Mouse (Mus musculus) cerebellum, adult 8-10 months (tissue): ENCODE data around the gene Chchd2.
"Not testable (repeated sequence)": the region's sequence is repeated elsewhere in the genome, so short reads cannot be mapped to it uniquely, and the experiment has no call there.

Experiments
- DNase-seq: peaks from one replicate; pipeline ENCODE4 v3.0.0; 2022

Gene Chchd2

DNA sequence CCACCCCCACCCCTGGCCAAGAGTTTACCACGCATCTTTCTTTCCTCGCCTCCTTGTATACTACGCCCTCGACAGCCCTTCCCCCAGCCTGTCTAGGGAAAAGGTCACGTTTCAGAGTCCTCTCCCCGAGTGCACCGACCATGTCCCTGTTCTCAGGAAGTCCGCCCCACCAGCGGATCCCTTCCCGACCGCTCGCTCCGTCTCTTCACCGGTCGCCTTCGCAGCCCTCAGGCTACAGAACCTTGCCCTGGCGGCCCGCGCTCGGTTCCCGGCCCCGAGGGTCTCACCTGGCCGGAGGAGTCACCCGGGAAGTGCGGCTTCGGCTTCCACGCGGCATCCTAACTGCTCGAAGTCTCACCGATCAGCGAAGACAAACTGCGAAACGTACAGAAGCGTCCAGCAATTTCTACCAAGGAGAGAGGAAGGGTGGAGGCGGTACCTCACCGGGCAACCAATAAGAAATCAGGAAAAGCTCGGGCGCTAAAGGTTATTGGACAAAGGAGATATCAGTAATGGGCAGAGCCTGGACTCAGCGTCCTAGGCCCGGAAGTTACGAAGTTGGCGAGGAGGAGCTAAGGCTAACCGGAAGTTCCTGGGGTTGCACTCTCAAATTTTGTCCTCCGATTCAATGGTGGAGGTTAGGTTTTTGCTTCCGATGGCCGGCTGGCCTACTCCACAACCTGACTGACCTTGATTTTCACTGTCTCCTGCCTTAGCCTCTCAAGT lies at the start of gene Chchd2:
Gene Chchd2, minus strand, starts transcription at position 560 of the 726 bp plus-strand sequence.
- peak; percentile 94 for DNase-seq

DNA sequence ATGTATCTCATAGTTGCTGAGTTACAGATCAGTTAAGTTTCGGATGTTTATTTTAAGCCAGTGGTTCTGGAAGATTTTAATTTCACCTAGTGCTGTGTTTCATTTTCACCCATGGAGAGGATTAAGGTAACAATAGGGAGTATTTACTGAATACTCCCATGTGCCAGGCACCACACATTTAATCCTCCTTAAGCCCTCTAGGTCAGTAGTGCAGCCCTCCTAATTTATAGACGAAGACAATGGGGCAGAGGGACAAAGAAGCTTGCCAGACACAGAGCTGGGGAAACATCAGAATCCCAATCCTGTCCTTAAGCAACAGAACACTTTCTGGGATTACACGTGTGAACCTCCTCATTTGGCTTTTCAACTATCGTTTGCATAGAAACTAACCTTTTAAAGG lies 49.7 kb upstream of the Chchd2 start:
- no peak for DNase-seq

DNA sequence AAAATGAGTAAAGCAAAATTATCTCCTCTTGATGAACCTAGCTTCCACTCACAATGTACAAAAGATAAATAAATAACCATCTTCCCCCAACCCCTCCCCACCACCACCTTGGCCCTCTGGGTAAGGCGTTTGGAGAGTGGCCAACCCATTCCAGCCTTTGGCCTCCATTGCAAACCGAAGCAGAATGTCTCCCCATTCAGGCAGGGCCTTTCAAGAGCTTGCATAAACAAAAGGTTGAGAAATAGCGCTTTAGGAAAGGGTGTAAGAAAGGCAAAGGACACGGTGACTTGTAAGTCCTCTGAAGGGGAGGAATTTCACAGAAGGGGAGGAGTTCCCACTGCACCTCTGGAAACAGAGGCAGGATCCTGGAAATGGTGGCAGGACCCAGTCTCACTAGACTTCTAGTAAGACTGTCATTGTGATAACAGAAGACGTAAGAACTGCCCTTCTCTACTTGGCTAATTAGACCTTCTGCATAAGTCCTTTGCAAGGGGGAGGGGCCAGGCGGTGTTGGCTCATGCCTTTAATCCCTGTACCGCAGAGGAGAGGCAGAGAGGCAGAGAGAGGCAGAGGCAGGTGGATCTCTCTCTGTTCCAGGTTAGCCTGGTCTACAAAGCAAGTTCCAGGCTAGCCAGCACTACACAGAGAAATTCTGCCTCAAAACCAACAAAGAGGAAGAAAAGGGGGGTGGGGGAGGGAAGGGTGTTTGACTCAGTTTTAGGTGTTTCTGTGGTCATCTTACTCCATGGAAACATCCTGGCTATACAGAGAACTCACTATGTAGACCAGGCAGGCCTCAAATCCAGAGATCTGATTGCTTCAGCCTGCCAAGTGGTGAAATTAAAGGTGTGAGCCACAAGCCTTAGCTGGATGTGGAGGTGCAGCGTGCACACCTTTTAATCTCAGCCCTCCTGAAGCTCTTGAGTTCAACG lies 42.9 kb upstream of the Chchd2 start:
- DNase-seq: no peak

DNA sequence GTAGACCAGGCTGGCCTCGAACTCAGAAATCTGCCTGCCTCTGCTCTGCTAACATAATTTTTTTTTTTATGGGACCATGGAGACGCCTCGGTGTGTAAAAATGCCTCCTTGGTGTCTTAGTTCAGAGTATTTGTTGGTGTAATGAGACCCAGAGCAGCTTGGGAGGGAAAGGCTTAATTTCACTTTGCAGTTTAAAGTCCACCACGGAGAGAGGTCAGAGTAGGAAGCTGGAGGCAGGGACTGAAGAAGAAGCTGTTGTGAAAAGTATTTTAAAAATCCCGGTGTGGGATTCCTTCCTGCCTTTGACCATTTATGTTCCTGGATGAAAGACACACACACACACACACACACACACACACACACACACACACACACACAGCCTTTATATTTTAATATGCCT lies 38.7 kb upstream of the Chchd2 start:
- DNase-seq: no peak

DNA sequence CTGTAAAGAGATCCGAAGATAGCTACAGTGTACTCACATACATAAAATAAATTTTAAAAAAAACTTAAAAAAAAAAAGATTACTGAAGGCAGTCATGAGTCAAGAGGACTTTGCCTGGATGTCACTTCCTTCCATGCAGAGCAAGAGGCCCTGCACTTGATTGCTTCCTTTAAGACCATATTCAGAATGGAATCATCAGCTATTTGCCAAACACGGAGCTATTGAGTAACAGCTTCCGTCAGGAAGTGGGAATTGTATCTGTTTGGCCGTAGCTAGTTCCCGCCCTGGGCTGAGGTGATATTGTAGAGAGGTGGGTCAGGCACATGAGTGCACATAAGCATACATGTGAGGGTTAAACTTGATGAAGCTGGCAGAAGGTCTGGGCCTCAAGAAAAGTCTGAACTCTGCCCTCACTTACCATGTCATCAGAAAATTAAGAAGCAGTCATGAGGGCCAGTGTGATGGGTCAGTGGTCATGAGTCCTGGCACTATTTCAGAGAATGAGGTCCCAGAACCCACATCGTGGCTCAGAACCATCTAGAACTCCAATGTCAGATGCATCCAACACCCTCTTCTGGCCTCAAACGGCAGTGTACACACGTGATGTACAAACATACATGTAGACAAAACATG lies 37.7 kb upstream of the Chchd2 start:
- DNase-seq: no peak

DNA sequence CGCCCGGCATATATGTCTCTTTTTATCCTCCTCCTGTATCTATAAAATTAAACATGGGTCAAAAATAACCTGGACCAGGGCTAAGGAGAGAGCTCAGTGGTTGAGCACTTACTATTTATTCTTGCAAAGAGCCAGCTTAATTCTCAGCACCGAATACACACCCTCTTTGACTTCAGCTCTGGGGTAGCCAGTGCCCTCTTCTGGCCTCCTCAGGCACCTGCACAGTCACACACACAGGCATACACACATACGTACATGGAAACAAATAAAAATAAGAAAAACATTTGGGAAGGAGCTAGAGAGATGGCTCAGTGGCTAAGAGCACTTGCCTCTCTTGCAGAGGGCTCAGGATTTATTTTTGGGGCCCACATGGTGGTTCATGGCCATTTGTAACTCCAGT lies 34.7 kb upstream of the Chchd2 start:
- no peak for DNase-seq

DNA sequence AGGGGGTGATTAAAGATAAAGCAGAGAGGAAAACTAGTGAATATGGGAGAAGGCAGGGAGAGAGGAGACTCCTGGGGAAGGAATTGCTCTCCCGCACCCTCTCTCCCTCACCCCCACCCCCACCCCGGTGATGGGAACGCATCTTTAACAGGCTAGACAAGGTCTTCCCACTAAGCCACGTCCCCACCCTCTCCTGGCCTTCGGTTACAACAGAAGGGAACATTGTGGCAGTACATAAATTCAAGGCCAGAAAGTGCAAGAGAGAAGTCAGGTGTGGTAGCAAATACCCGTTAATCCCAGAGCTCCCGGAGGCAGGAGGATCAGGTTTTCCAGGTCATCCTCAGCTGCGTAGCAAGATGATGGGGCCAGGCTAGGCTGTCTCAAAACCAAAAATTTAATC lies 32.0 kb upstream of the Chchd2 start:
- no peak for DNase-seq

DNA sequence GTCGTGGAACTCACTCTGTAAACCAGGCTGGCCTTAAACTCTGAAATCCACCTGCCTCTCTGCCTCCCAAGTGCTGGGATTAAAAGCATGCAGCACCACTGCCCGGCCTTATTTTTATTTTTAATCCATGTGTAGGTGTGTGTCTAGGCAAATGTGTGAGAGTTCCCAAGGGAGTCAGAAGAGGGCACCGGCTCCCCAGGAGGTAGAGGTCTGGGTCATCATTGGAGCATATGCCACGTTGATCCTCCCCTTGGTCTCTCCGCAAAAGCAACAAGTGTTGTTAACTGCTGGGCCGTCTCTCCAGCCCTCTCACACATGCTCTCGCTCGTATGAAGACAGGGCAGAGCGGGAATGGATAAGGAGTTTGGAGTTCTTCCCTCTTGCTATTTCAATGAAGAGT lies 31.5 kb upstream of the Chchd2 start:
- DNase-seq: no peak

DNA sequence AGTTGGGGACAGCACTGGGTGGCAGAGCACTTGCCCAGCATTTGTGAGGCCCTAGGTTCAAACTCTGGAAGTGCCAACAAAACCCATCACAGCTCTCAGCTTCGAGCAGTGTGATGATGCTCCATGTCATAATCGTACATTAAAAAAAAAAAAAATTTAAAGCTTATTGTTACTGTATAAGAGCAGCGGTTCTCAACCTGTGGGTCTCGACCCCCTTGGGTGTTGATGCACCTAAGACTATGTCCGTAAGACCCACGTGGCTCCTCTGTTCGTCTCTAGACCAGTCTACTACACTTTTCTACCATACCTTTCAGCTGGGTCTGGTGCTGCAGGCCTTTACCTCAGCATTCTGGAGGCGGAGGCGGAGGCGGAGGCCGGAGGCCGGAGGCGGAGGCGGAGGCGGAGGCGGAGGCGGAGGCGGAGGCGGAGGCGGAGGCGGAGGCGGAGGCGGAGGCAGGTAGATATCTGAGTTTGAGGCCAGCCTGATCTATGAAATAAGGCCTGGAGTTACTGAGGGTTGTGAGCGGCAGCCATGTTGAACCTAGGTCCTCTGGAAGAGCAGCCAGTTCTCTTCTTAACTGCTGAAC lies 30.9 kb upstream of the Chchd2 start:
- DNase-seq: no peak

DNA sequence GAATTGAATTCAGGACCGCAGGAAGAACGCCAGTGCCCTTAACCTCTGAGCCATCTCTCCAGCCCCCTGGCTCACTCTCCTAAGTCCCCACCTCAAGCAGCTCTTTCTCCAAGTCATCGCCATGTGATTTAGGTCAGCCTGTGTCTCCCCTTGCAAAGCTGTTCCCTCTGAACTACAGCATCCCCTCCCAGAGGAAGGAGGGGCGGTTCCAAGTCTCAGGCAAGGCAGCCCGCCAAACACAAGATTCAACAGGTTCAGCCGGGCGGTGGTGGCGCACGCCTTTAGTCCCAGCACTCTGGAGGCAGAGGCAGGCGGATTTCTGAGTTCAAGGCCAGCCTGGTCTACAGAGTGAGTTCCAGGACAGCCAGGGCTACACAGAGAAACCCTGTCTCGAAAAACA lies 28.2 kb upstream of the Chchd2 start:
- DNase-seq: not testable (repeated sequence)

DNA sequence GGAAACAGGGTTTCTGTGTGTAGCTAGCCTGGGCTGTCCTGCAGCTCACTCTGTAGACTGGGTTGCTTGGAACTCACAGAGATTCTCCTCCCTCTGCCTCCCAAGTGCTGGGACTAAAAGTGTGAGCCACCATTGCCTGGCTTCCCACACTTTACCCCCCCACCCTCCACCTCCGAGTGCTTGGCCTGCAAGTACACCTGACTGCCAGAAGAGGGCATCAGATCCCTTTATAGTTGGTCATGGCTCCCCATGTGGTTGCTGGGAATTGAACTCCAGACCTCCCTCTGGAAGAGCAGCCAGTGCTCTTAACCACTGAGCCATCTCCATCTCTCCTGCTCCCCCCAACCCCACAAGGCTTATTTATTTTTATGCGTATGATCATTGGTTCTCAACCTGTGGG lies 26.8 kb upstream of the Chchd2 start:
- no peak for DNase-seq

DNA sequence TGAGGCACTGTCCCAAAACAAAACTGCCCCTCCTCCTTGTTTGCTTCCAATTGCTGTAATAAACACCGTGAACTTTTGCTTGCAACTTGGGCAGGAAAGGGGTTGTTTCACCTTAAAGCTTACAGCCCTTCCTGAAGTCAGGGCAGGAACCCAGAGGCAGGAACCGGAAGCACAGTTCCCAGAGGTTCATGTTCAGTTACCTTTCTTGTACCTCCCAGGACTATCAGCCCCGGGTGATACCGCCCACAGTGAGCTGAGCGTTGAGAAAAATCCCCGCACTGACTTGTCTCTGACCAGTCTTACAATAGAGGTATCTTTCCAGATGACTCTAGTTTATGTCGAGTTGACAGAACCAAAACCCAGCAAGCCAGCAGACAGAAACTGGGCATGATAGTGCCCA lies 22.3 kb upstream of the Chchd2 start:
- DNase-seq: no peak

DNA sequence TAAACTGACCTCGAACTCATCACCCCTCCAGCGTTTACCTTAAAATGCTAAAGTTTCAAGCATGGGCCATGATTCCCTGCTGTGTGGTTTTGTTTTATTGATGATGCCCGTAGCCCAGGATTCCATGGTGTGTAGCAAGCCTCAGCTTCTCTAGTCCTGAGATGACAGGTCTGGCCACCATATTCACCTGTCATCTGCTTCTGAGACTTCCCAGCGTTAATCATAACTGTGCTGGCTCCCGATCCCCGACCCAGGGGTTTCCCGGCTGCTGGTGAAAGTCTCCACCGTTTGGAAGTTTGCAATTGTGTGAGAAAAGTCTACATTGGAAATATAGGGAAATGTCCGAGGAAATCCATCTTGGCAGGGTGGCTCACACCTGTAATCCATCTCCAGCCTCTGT lies 21.9 kb upstream of the Chchd2 start:
- no peak for DNase-seq

DNA sequence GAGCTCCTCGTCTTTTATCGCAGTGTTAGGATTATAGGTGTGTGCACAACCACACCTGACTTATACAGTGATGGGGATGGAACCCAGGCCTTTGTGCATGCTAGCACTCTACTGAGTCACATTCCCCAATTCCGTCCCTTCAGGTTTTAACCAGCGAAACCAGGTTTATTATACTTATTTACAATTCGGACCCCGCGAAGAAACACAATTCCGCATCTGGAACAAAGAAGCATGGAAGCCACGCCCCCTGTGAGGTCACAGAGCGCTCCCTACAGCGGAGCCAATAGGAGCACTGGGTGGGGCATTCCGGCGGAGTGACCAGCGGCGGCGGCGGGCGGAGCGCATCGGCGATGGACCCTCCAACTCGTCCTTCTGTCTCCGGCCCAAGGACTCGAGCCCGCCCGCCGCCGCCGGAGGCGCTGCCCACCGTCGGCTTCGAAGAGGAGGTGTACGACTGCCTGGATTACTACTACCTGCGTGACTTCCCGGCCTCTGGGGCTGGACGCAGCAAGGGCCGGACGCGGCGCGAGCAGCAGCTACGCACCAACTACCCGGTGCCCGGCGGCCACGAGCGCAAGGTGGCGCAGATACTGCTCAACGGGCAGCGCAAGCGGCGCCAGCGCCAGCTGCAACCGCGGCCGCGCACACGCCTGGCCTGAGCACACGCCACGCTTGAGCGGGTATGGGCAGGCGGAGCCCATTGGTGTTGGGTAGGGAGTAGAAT lies 21.1 kb upstream of the Chchd2 start, which contains the start of gene Nupr1l:
Gene Nupr1l, plus strand, starts transcription at position 299 of the 724 bp plus-strand sequence.
- peak; percentile 83 for DNase-seq

DNA sequence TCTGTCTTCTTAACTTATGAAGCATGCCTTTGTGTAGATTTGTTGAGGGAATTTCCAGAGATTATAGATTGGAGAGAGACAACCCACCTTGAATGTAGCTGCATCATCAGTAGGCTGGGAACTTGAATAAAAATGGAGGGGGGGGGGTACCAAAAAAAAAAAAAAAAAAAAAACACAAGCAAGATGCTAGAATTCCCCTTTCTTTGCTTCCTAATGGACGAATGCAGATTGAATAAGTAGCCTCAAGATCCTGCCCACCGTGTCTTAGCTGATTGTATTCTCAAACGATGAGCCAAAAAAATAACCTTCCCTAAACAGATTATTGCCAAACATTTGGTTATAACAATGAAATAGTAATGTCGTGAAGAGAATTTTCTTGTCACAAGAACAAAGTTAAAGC lies 20.5 kb upstream of the Chchd2 start:
- DNase-seq: no peak

DNA sequence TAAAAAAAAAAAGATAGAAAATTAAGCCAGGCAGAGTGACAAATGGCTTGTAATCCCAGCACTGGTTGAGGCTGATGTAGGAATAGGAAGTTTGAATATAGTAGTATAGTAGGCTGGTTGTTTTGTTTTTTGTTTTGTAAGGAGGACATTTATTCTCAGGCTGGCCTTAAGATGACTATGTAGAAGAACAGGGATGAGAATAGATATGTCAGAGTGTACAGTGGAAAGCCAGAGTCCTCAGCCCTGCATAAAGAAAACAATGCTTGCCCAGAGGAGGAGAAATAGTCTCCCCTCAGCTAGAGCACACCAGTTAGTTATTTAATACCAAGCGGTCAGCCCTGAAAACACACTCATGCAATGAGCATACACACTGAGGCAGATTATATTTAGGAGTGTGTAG lies 11.2 kb upstream of the Chchd2 start, which contains the start of gene Phkg1:
Gene Phkg1, minus strand, starts transcription at position 101 of the 400 bp plus-strand sequence.
- DNase-seq: no peak

DNA sequence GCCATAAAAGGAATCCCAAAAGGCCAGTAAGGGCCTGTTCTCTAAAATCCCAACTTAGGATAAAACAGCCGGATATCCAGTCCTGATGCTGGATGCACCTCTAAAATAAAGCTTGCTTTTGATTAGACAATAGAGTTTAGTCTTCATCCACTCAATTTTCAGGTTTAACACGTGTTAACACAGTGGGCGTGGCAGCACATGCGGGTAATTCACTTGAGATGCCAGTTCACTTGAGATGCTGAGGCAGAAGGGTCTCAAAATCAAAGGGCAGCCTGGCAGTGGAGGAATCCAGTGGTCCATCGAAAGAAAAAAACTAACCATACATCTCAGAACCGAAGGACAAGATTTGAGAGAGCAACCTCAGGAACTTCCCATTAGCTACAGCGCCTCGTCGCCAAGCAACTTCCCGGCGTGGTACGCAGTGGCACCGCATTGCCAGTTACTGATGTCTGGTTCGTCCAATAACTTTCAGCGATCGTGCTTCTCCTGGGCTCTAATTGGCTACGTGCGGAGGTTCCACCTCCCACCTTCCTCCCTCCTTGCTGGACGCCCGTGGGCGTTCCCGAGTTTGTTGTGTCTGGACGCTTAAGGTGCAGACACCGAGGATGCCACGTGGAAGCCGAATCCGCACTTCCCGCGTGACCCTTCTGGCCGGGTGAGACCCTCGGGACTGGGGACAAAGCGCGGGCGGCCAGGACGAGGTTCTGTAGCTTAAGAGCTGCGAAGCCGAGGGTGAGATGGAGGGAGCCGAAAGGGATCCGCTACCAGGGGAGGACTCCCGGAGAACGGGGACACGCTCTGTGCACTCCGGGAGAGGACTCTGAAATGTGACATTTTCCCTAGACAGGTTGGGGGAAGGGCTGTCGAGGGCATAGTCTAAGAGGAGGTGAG lies 8.2 kb upstream of the Chchd2 start, which contains the start of gene Zbed5:
Gene Zbed5, plus strand, starts transcription at position 526 of the 891 bp plus-strand sequence.
- DNase-seq: peak; percentile 80

DNA sequence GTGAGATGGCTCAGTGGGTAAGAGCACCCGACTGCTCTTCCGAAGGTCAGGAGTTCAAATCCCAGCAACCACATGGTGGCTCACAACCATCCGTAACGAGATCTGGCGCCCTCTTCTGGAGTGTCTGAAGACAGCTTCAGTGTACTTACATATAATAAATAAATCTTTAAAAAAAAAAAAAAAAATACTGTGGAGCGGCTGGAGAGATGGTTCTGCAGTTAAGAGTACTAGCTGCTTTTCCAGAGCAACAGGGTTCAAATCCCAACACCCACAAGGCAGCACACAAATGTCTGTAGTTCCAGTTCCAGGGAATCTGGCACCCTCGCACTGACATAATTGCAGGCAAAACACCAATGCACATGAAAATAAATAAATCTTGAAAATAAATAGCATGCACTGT lies 3.1 kb upstream of the Chchd2 start:
- DNase-seq: not testable (repeated sequence)

DNA sequence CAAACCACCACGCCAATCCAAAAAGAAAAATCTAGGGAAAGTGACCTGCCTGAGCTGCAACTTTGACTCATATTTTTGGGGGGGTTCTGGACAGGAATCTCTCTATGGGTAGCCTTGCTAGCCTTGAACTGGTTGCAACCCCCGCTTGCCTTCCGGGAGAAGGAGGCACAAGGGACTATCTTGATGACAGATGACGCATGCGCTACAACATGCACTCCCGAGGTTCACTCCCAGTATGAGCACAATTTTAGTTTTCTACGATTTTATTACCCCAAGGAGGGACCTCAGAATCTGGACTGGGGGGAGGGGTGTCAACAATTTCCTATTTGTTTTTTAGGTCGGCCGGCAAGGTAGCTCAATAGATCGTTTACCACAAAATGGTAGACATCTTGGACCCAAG lies 999 bp downstream of the Chchd2 start:
- no peak for DNase-seq

DNA sequence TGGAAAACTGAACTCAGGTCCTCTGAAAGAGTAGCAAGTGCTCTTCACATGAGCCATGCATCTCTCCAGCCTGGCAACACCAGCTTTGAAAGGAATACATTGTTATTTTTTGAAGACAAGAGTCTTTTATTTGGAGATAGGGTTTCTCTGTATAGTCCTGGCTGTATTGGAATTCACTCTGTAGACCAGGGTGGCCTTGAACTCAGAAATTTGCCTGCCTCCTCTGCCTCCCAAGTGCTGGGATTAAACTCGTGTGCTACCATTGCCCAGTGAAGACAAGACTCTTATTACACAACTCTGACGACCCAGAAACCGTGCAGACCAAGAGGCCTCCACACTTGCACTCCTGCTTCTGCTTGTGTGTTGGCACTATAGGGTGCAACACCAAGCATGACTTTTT lies 7.4 kb downstream of the Chchd2 start:
- no peak for DNase-seq

DNA sequence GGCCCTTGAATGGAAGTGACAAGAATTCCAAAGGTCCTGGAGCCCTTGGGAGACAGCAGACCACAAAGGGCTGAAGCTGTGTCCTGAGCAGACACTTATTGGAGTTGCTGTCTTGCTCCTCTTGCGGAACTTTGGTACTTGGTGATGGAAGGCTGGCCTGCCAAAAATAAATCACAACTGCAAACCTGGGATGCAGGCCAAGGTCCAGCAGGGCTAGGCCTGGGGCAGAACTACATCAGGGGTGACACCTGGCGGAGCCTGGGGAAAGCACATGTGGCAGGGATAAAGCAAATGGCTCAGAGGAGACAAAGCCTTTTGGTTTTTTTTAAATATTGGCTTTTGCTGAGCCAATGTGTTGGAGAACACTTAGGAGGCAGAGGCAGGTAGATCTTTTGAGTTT lies 8.3 kb downstream of the Chchd2 start:
- peak; percentile 20 for DNase-seq
